Mouse (Mus musculus) right cerebral cortex, adult 2 months (tissue): Measurements from ENCODE around the gene Trim30b.
"Not testable (repeated sequence)": the region's sequence is repeated elsewhere in the genome, so short reads cannot be mapped to it uniquely, and the experiment has no call there.

Experiments used
- DNase-seq, 2 experiments: peaks; one replicate each; pipeline ENCODE4 v3.0.0; 2021 to 2022; ENCODE audit warnings: low spot score in 2 of 2

Trim30b gene

GRCm38 (mm10) chr7:104369736-104370414 lies at the start of gene Trim30b:
TSS of gene Trim30b (minus strand) at chr7:104369884.
- DNase-seq: peak in 1 of 2 experiments; percentile 2

DNA sequence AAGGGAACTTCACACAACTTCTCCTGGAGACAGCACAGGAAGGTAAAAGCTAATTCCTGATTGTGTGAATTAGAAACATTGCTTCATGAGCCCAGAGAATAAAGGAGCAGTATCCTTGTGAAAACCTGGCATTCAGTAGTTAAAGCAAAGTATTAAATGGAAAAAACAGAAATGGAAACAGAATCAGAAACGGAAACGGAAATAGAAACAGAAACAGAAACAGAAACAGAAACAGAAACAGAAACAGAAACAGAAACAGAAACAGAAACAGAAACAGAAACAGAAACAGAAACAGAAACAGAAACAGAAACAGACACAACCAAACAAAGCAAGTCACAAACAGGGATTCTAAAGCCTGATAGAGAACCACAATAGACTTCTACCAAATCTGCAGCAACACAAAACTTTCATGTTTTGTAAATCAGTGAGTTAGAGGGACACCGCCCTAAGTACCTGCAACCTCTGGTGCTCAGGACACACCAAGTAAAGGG lies 34.8 kb upstream of the Trim30b start:
- no peak for DNase-seq

- no peak for DNase-seq
These were observed 31.5 kb upstream of the Trim30b start for GRCm38 (mm10) chr7:104401140-104401539.

- no peak for DNase-seq
These were observed 31.0 kb upstream of the Trim30b start, which contains the start of gene Trim30c for GRCm38 (mm10) chr7:104400698-104401097. TSS of gene Trim30c (minus strand) at chr7:104400837.

DNA sequence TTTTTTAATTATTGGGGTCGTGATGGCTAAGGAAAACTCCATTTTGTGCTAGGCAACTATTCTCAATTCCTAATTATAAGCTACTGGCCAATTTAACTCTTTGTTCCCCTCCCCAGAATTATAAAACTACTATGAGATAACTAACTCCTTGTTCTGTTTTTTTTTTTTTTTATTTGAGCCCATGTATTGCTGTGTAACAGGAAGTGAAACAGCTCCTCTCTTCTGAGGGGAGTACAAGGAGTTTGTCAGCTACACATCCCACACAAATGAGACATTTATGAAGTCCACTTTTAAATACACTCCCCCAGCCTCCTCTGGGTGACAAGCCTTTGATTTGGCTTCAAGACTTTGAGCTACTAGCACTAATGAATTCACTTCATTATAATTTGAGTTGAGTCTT lies 28.8 kb upstream of the Trim30b start:
- DNase-seq: no peak

- no peak for DNase-seq
These were observed 3.3 kb downstream of the Trim30b start for GRCm38 (mm10) chr7:104366339-104366738.

- no peak for DNase-seq
These were observed 16.1 kb downstream of the Trim30b start for GRCm38 (mm10) chr7:104353600-104353967.

GRCm38 (mm10) chr7:104352717-104353599 lies 16.7 kb downstream of the Trim30b start, which contains the start of gene Trim12c:
TSS of gene Trim12c (minus strand) at chr7:104353362.
- DNase-seq: peak in 1 of 2 experiments; percentile 5

DNA sequence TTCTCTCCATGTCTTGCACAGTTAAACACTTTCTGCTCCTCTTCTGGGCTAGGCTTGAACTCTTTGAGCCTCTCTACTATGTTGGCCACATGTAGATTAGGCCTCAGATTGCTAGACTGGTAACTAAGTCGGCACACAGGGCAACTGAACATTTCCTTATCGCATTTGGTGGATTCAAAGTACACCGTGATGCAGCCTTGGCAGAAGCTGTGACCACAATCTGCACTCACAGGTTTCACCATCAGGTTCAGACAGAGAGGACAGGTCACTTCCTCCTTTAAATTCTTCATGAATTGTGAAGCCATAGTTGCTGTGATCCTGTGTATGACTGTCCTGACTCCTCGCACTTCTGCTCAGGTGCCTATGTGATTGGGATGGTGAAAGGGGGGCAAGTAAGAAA lies 21.6 kb downstream of the Trim30b start:
- DNase-seq: not testable (repeated sequence)

DNA sequence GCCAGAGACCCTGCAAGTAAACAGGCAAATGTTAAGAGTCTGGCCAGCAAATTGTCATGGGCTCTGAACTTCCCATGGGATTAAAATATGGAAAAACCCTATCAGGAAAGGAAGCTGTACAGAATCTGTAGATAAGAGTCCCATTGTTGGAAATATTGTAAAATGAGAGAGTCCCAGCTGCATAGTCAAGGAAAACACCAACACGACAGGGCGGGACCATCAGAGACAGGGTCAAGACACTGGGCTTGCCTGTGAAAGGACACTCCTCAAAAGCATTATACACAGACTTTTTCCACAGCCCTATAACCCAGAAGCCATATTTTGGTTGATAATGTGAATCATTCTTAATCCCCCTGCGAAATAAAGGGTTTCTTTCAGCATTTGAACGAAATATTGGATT lies 28.9 kb downstream of the Trim30b start:
- DNase-seq: not testable (repeated sequence)

GRCm38 (mm10) chr7:104335547-104335946 lies 34.1 kb downstream of the Trim30b start:
- not testable (repeated sequence) for DNase-seq

DNA sequence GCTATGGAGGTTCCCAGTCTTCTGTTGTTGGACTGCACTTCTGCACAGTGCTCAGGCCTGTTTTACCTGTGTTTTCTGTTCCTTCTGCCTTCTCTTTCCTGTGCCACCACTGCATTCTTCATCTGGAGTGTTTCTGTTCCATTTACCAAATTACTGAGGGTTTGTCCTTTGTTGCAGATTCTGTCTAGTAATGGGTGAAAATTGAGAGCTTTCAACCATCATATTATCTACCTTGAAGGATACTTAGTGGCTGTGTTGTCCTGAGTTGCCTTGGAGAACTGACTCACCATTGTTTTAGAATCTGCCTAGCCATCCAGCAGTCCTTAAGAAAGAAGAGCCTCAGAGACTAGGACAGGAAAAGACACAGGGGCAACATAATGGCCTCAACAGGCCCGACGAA lies 40.5 kb downstream of the Trim30b start, which contains the start of gene Trim34b:
Trim34b (plus strand) TSS at position 301 of the 400 bp plus-strand sequence.
- not testable (repeated sequence) for DNase-seq

- DNase-seq: no peak
These were observed 47.7 kb downstream of the Trim30b start for GRCm38 (mm10) chr7:104322028-104322427.

- not testable (repeated sequence) for DNase-seq
These were observed 54.2 kb downstream of the Trim30b start, which contains the start of gene Trim12a for GRCm38 (mm10) chr7:104315369-104316080. TSS of gene Trim12a (minus strand) at chr7:104315466.

- peak in 1 of 2 experiments; percentile 0 for DNase-seq
These were observed 54.8 kb downstream of the Trim30b start for GRCm38 (mm10) chr7:104314796-104315353.
